Mouse (Mus musculus): Measurements from ENCODE around the gene Ms4a4d.

GRCm38 (mm10) chr19:11601349-11601748, 64.7 kb downstream of the Ms4a4d start:
- TF ChIP-seq POLR2A (IDR thresholded peaks at IDR 0.05; ENCODE audit: insufficient read length, low read depth) (no peak), REST (IDR thresholded peaks at IDR 0.05; ENCODE audit: insufficient read depth, insufficient read length) (no peak)

All from myocyte (in vitro differentiated cells).